Mouse (Mus musculus): ENCODE data around the gene Prdm11. TPM values are rescaled to one million over a fixed set of nuclear protein-coding genes. Genes with fewer than 3 reads are reported as not detected.

The Prdm11 gene
- total RNA-seq (2021), result 1 to 10 TPM; 1.2 to 1.3 TPM
- long read RNA-seq, experiment 1, result 0 reads
- long read RNA-seq, experiment 2, result 0 reads

GRCm38 (mm10) chr2:93045818-93046508 lies at the start of gene Prdm11:
Gene Prdm11, minus strand, starts transcription at chr2:93046167.
- no peak for DNase-seq

DNA sequence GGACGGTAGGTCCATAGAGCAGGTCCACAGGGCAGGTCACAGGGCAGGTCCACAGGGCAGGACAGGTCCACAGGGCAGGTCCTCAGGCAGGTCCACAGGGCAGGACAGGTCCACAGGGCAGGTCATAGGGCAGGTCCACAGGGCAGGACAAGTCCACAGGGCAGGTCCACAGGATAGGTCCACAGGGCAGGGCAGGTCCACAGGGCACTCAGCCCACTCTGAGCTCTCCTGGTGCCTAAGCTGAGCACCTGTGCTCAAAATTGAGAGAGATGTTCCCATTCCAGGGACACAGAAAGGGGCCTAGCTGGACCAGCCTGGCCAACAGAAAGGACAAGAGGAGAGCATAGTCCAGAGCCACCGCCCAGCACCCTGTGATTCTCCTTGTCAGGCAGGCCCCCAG lies 46.4 kb upstream of the Prdm11 start:
- no peak for DNase-seq

GRCm38 (mm10) chr2:93091679-93092078 lies 45.7 kb upstream of the Prdm11 start:
- no peak for DNase-seq

DNA sequence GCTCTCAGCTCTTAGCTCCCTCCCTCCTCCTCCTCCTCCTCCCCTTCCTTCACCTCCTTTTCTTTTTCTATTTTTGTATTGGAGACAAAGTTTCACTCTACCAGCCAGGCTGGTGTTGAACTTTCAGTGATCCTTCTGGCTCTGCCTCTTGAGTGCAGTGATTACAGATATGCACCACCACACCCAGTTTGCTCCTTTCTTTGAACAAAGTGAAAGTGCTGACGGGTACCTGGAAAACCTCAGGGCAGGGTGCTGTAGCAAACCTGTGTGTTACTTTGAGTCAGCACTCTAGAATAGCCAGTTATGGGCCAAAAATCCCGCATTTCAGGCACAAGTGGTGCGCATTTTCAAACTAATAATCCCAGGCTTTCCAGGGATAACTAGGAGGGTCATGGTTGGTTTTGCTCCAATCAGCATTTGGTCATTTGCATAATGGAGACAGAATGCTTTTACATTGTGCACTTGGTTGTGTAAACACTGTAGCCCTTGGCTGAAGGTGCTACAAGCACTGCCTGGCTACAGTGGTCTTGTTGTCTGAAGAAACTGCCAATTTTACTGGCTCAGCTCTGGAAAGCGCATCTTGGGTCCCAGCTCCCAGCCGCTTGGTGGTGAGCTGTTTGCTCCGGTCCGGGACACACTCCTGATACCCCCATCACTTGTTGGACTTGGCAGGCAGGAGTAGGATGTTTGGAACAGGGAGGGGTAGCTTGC lies 43.6 kb upstream of the Prdm11 start:
- no peak for DNase-seq

GRCm38 (mm10) chr2:93088006-93088405 lies 42.0 kb upstream of the Prdm11 start:
- no peak for DNase-seq

DNA sequence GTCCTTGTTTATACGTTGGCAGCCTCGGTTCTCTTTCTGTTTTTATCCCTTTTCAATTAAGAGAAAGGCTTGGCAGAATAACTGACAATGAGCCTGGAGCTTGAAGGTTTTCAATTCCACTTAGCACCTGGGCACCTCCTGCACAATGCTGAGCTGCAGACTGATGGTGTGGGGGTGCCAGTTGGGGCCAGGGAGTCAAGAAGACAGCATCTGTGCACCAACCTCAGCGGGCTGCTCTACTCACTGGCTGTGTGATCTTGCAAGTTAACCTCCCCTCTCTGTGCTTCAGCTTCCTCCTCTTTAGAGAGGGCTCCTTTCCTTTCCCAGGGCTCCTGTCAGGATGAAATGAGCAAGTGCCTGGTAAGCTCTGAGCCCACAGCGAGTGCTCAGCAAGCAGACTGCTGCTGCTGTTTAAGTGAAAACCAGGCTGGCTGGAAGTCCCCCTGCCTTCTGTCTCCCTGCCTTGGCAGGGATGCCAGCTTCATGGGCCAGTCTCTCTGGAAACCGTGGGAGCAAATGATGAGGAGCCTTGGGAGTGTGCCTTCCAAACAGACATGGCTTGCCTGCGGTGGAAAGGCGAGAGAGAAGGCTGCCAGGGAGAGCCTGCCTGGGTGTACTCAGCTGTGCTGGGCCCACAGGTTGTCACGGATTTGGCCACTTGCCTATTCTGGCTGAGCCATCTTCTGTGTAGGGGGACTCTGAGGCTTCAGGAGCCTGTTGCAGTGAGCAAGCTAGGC lies 39.5 kb upstream of the Prdm11 start:
- DNase-seq, result no peak

- no peak for DNase-seq
These were observed 38.5 kb upstream of the Prdm11 start for GRCm38 (mm10) chr2:93084481-93084880.

GRCm38 (mm10) chr2:93083317-93083716 lies 37.4 kb upstream of the Prdm11 start:
- no peak for DNase-seq

DNA sequence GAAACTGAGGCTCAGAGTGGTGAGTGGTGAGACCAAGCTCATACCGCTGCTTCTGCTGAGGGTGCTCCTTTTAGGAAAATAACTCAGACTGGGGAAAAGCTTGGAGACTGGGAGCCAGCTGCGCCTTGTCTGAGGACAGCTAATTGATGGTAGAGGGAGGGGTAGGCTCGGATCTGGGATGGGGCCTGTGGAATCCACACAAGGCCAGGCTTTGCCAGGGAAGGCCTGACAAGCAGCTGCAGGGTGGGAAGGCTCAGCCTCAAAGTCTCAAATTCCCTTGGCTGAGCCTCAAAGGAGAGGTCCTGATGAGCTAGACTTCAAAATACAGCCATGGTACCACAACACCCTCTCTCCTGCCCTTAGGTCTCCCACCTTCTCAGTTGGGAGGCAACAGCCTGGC lies 36.9 kb upstream of the Prdm11 start:
- DNase-seq, result no peak

DNA sequence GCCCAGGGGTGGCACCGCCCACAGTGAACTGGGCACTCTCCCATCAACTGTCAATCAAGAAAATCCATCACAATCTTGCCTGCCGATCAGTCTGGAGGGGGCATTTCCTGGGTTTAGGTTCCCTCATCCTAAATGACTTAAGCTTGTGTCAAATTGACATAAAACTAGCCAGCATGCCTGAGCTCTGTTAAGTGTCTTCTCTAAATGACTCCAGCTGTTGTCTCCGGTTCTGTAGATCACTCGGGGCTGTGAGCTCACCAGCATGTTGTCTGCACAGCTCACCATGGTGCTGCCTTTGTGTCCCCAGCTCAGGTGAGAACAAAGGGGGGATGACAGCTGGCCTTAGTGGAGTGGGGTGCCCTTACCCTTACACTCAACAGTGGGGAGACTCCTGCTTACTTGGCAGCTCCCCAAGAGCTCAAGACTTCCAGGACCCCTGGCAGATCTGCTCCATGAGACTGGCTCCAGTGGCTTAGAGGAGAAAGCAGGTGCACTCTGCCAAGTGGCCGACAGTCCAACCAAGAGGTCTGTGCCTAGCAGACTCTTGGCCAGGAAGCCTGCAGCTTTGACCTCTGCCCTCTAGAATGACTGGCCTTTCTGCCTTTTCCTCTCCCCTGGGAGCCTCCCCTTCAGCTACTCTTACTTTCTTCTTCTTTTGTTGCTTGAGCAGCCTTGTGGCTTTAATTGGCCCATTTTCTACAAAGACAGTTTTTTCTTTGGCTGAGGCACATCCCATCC lies 35.1 kb upstream of the Prdm11 start:
- no peak for DNase-seq

DNA sequence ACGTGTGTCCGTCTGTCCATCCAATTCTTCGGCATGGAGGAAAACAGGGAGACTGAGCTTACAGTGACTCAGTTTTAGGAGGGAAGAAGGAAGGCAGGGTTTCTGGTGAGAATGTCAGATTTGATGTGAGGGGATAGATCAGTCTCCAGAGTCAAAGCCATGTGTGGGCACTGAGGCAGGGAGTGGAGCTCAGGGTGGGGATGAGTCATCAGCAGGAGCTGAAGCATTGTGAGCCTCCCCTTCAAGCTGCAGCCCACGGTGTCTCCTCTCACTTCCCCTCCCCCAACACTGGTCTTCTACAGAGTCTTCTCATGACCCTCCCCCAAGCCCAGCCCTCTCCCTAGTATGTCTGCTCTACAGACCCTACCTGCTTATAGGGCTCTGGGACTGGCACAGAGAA lies 33.4 kb upstream of the Prdm11 start:
- DNase-seq, result no peak

- DNase-seq, result no peak
These were observed 30.6 kb upstream of the Prdm11 start for GRCm38 (mm10) chr2:93076578-93076955.

GRCm38 (mm10) chr2:93075738-93076577 lies 30.0 kb upstream of the Prdm11 start:
- peak; percentile 19 for DNase-seq

- DNase-seq, result peak; percentile 33
These were observed 25.7 kb upstream of the Prdm11 start for GRCm38 (mm10) chr2:93071656-93072055.

GRCm38 (mm10) chr2:93068942-93069341 lies 23.0 kb upstream of the Prdm11 start:
- no peak for DNase-seq

DNA sequence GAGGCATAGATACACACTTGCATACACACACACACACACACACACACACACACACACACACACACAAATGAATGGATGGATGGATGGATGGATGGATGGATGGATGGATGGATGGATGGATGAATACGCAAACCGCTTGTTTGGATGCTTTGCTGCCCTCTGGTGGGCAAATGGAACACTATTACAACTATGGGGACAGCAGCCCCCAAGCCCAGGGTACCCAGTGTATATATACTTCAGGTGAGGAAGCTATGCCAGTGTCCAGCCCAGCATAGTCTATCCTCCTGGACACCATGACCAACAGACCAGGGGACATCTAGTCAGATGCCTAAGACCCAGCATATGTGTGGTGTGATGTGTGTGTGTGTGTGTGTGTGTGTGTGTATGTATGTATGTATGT lies 17.4 kb upstream of the Prdm11 start:
- no peak for DNase-seq

GRCm38 (mm10) chr2:93051873-93052272 lies 5.9 kb upstream of the Prdm11 start:
- DNase-seq, result no peak

- peak; percentile 76 for DNase-seq
These were observed 2.8 kb upstream of the Prdm11 start for GRCm38 (mm10) chr2:93048601-93049323.

DNA sequence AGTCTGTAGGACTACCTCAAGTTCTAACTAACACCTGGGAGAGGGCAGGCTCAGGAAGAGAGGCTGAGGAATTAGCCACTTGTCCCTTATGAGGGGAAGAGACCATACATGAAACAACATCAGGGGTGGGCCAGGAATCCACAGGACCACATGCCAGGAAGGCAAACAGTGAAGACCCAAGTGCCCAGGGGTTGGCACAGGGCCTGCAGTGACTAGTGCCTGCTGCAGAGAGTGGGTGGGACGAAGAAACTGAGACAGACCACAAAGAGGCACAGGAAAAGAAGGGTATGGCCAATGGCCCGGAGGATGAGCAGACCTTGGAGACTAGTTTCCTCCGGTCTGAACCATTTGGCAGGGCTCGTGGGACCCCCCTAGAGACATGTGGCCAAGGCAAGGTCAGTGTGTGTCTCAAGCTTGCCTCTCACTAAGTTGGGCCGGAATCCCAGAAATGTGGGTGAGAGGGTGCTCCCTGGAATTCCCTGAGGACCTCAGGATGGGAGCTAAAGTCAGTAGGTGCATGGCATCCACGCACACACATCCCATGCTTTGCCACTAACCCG lies 1.6 kb upstream of the Prdm11 start:
- no peak for DNase-seq

- no peak for DNase-seq
These were observed 1.1 kb upstream of the Prdm11 start for GRCm38 (mm10) chr2:93047036-93047435.

DNA sequence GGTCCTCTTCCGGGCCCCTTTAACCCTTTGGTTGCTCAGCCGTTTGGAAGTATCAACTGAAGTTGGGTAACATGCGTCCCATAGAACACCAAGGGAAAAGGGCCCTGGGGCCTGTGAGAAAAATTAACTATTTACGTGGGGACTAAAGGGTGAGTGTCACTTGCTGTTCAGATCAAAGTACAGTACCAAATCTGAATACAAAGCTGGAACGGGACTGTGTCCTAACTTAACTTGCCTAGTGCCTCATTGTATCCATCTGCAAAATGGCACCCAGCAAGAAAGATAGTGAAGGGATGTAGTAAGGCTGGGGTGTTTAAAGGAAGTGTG lies 505 bp upstream of the Prdm11 start:
- DNase-seq, result no peak
